Mouse (Mus musculus) intestine, embryonic 15.5 days (tissue): ENCODE results near the gene Tet3. TPM values are rescaled to one million over a fixed set of nuclear protein-coding genes. Genes with fewer than 3 reads are reported as not detected.

ENCODE experiments used
- ATAC-seq: fragments of 200-750 bp; cut with Nextera tagmentation; 2 replicates; pipeline ENCODE4 v1.8.0; 2017; ENCODE audit warnings: moderate TSS enrichment, moderate library complexity
- H3K27ac ChIP-seq: fragments of 300-500 bp; sonication (generic); 2 replicates; pipeline ENCODE4 v1.5.1; 2015; ENCODE audit warnings: mild to moderate bottlenecking, inconsistent platforms
- H3K27me3 ChIP-seq: fragments of 300-500 bp; sonication (generic); replicated peaks from 2 replicates; pipeline ENCODE4 v1.6.1; 2015; ENCODE audit warnings: inconsistent platforms
- H3K36me3 ChIP-seq: fragments of 300-500 bp; sonication (generic); 2 replicates; pipeline ENCODE4 v1.6.1; 2015; ENCODE audit warnings: inconsistent platforms
- H3K4me1 ChIP-seq: fragments of 300-500 bp; sonication (generic); replicated peaks from 2 replicates; pipeline ENCODE4 v1.6.1; 2015; ENCODE audit warnings: inconsistent platforms
- H3K4me2 ChIP-seq: fragments of 300-500 bp; sonication (generic); replicated peaks from 2 replicates; pipeline ENCODE4 v1.6.1; 2015; ENCODE audit warnings: mild to moderate bottlenecking, inconsistent platforms
- H3K4me3 ChIP-seq: fragments of 300-500 bp; sonication (generic); replicated peaks from 2 replicates; pipeline ENCODE4 v1.5.1; 2015; ENCODE audit warnings: inconsistent platforms
- H3K9ac ChIP-seq: fragments of 300-500 bp; sonication (generic); 2 replicates; pipeline ENCODE4 v1.6.1; 2015; ENCODE audit warnings: inconsistent platforms
- H3K9me3 ChIP-seq: fragments of 300-500 bp; sonication (generic); 2 replicates; pipeline ENCODE4 v1.6.1; 2016; ENCODE audit warnings: inconsistent platforms
- WGBS: fragments of 180-500 bp; shearing (Covaris S2); methylation state at CpG from one replicate; pipeline ENCODE4 v1.1.7; 2015; 5-methylcytosine and 5-hydroxymethylcytosine counted together
- polyA plus RNA-seq: library from polyadenylated mRNA; unstranded; fragments of >200 nt; fragmentation: Nextera tagmentation; extraction: Ambion mirVana; gene quantifications from 2 replicates; pipeline ENCODE4 v1.2.1, GENCODE M21; 2015

Tet3 gene
- polyA plus RNA-seq, 1 experiment from 2014 or later = 41.8 TPM

- Histone ChIP-seq H3K4me2 (no peak overlapping the region), H3K9ac (no peak overlapping the region), H3K36me3 (peaks cover 32% of the 10 kb centered on the region), H3K27me3 (no peaks in the 10 kb centered on the region), H3K4me1 (peaks cover under 1% of the 10 kb centered on the region; the same call in 1 of the 2 replicates), H3K4me3 (no peak overlapping the region), H3K9me3 (no peaks in the 10 kb centered on the region), H3K27ac (no peak overlapping the region)
- ATAC-seq = no peak
- 95% methylated on average over 13 of the region's 13 CpGs for WGBS
Observed at GRCm38 (mm10) chr6:83404571-83404970, 54.3 kb downstream of the Tet3 start.

DNA sequence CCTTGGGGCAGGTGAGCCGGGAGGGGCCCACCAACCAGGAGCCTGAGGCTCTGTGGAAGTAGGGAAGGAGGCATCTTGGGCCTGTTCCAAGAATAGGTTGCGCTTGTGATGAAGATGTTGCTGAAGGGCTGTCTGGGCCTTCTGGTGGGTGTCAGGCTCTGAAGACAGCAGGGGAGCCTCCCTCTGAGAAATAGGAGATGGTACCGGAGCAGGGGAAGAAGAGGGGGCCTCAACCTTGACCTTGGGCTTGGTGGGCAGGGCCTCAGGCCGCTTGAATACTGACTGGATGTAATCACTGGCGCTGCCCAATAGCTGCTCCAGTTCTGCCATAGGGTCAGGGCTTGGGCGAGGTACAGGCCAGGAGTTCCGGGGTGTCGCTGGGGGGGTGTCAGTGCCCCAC is 55.4 kb downstream of the Tet3 start:
- ATAC-seq = no peak
- H3K4me1 ChIP-seq = no peaks in the 10 kb centered on the region

DNA sequence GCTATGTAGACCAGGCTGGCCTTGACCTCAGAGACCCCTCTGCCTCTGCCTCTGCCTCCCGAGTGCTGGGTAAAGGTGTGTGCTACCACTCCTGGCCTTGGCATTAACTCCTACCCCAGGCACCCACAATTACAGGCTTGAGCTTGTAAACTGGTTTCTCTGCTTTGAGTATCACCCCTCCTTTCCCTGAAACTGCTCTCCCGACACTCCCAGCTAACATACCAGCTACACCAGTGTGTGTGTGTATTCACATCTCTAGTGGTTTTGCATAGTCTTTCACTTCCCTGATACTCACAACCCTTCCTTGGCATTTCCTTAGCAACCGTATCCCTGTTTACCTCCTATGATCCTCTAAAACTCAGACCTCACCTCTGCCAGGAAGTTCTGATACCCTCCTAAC is 59.1 kb downstream of the Tet3 start:
- no peak overlapping the region for H3K4me2 ChIP-seq
- no peak overlapping the region for H3K27ac ChIP-seq
- H3K27me3 ChIP-seq = no peaks in the 10 kb centered on the region
- no peaks in the 10 kb centered on the region for H3K9me3 ChIP-seq
- 69% methylated on average over 3 of the region's 3 CpGs for WGBS
- peaks cover 61% of the 10 kb centered on the region for H3K36me3 ChIP-seq
- no peaks in the 10 kb centered on the region for H3K4me1 ChIP-seq
- no peak overlapping the region for H3K4me3 ChIP-seq
- ATAC-seq = no peak
- H3K9ac ChIP-seq = no peak overlapping the region

More for the DNA sequence above, 55.4 kb downstream of the Tet3 start:
- H3K27ac ChIP-seq = no peak overlapping the region
- no peak overlapping the region for H3K9ac ChIP-seq
- H3K36me3 ChIP-seq = peaks cover 34% of the 10 kb centered on the region
- H3K27me3 ChIP-seq = no peaks in the 10 kb centered on the region
- H3K4me2 ChIP-seq = no peak overlapping the region
- WGBS = 96% methylated on average over 8 of the region's 8 CpGs
- no peak overlapping the region for H3K4me3 ChIP-seq
- H3K9me3 ChIP-seq = no peaks in the 10 kb centered on the region

DNA sequence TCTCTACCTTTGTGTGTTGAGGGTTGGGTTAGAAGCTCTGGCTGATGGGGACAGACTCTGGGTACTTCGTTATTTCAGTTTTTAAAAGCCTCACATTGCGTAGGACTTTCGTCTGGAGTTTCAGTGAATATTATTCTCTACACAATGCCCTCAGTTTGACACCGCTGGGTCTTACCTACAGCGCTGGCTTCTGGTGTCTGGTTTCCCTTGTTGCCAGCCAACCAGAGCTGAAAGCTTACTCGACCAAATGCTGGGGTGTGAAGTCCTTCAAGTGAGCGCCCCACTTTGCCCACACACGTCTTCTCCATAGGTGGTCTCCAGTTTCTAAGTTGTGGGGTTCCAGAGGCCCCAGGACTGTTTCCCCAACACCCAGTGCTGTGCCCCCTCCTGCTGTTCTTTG is 61.2 kb downstream of the Tet3 start:
- H3K27ac ChIP-seq = no peak overlapping the region
- H3K4me2 ChIP-seq = no peak overlapping the region
- no peak overlapping the region for H3K4me3 ChIP-seq
- ATAC-seq = no peak
- H3K36me3 ChIP-seq = peaks cover 44% of the 10 kb centered on the region
- H3K9me3 ChIP-seq = no peaks in the 10 kb centered on the region
- 68% methylated on average over 8 of the region's 8 CpGs for WGBS
- H3K9ac ChIP-seq = no peak overlapping the region
- H3K27me3 ChIP-seq = no peaks in the 10 kb centered on the region
- H3K4me1 ChIP-seq = no peaks in the 10 kb centered on the region

DNA sequence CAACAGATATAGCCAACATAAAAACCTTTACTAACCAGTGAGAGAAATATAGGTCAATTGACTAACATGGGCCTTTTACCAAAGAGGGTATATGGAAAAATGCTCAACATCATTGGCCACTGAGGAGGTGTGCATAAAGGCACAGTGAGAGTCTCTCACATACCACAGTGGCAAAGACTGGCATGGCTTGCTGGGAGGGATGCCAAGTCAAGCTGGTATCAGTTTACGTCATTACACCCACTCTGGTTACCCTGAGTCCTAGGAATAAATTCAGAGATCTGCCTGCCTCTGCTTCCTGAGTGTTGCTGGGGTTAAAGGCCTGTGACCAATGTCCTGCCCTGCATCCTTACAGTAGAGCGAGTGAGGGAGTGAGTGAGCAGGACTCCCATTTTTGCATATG is 62.2 kb downstream of the Tet3 start:
- Histone ChIP-seq H3K36me3 (peaks cover 34% of the 10 kb centered on the region), H3K27me3 (no peaks in the 10 kb centered on the region), H3K27ac (no peak overlapping the region), H3K4me1 (no peaks in the 10 kb centered on the region), H3K4me3 (no peak overlapping the region), H3K4me2 (no peak overlapping the region), H3K9me3 (no peaks in the 10 kb centered on the region), H3K9ac (no peak overlapping the region)
- ATAC-seq = no peak
- WGBS = 98% methylated on average over 2 of the region's 2 CpGs

GRCm38 (mm10) chr6:83395544-83396229 is 63.2 kb downstream of the Tet3 start:
- Histone ChIP-seq H3K4me3 (no peak overlapping the region), H3K4me1 (no peaks in the 10 kb centered on the region), H3K36me3 (peaks cover 31% of the 10 kb centered on the region), H3K27me3 (no peaks in the 10 kb centered on the region), H3K4me2 (no peak overlapping the region), H3K9me3 (no peaks in the 10 kb centered on the region), H3K9ac (no peak overlapping the region), H3K27ac (no peak overlapping the region)
- WGBS = 89% methylated on average over 15 of the region's 15 CpGs
- ATAC-seq = peak; percentile 43; the same call in 1 of the 2 replicates

DNA sequence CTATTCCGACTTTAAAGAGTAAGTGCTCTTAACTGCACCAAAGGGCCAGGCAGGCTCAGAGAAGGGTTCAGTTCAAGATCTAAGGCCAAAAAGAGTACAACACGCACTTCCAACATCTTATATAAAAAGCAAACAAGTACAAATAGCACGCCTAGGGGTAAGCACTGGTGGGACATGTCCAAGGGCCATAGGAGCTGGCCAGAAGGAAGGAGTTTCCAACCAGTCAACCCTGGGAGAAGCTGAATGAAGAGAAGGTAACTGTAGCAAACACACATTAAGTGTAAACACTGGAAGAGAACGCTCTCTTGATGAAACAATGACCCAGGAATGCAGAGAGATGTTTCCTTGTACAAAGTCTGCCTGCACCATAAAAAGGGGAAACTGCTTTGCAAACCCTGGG is 64.8 kb downstream of the Tet3 start:
- no peak for ATAC-seq
- Histone ChIP-seq H3K27me3 (no peaks in the 10 kb centered on the region), H3K27ac (no peak overlapping the region), H3K36me3 (peaks cover 31% of the 10 kb centered on the region), H3K4me2 (no peak overlapping the region), H3K4me3 (no peak overlapping the region), H3K9ac (no peak overlapping the region), H3K4me1 (no peaks in the 10 kb centered on the region), H3K9me3 (no peaks in the 10 kb centered on the region)
- 82% methylated on average over 4 of the region's 4 CpGs for WGBS

DNA sequence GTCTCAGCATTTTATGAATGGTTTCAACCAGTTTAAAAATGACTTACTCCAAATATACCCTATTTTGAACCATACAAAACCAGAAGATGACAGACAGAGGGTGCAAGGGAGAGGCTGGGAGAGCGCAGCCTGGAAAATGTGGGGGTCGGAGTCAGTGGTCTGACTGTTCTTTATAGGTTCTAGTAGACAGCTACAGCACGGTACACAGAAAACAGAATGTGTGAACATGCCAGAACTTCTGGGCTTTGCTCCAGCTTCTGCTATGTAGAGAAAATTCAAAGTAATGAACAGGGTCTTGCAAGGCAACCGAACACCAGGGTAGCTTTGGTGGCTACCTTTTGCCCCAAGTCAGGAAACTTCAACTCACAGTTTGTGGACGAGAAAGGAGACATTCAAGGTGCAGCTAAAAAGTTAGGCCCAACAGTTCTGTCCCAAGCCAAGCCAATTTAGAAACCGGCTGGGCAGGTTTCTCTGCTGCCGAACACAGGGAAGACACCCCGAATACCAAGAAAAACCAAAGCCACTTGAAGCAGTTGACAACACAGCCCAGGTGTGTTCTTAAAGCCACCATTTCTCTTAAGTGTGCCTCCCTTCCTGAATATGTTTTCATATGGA is 66.6 kb downstream of the Tet3 start:
- Histone ChIP-seq H3K9ac (no peak overlapping the region), H3K27ac (no peak overlapping the region)

DNA sequence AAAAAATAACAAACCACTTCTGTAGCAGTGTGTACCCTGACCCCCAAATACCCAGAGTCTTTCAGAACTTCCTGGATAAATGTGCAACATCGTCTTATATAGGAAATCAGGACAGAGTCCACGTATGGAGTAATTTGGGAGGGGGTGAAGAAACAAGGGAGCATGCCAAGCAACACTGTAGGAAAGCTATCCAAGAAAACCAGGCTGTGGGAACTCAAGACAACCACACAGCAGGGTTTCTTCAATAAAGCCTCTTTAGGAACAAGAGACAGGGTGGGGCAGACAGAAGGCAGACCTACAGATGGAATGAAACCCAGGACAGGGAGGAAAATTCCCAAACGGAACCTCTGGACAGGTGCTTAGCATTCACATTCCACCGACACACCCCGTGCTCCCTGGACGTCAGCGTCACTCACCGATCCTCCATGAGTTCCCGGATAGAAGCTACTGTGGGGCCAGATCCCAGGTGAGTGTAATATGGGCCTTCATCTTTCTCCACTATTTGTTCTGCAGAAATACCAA is 73.3 kb downstream of the Tet3 start:
- Histone ChIP-seq H3K4me1 (no peaks in the 10 kb centered on the region), H3K36me3 (peaks cover 24% of the 10 kb centered on the region), H3K4me2 (no peak overlapping the region), H3K9ac (no peak overlapping the region), H3K4me3 (no peak overlapping the region), H3K9me3 (no peaks in the 10 kb centered on the region), H3K27ac (no peak overlapping the region), H3K27me3 (no peaks in the 10 kb centered on the region)
- WGBS = 89% methylated on average over 9 of the region's 9 CpGs
- ATAC-seq = no peak

More for the DNA sequence above, 66.6 kb downstream of the Tet3 start:
- no peak for ATAC-seq
- no peaks in the 10 kb centered on the region for H3K27me3 ChIP-seq
- peaks cover 21% of the 10 kb centered on the region for H3K36me3 ChIP-seq
- no peaks in the 10 kb centered on the region for H3K4me1 ChIP-seq
- no peak overlapping the region for H3K4me2 ChIP-seq
- H3K9me3 ChIP-seq = no peaks in the 10 kb centered on the region
- no peak overlapping the region for H3K4me3 ChIP-seq
- 74% methylated on average over 8 of the region's 8 CpGs for WGBS

- peak; percentile 36; the same call in 1 of the 2 replicates for ATAC-seq
- 83% methylated on average over 10 of the region's 10 CpGs for WGBS
- Histone ChIP-seq H3K9me3 (no peaks in the 10 kb centered on the region), H3K27ac (no peak overlapping the region), H3K36me3 (peaks cover 54% of the 10 kb centered on the region), H3K4me1 (no peaks in the 10 kb centered on the region), H3K27me3 (no peaks in the 10 kb centered on the region), H3K4me2 (no peak overlapping the region), H3K9ac (no peak overlapping the region), H3K4me3 (no peak overlapping the region)
Observed at GRCm38 (mm10) chr6:83381510-83382491, 77.1 kb downstream of the Tet3 start.

DNA sequence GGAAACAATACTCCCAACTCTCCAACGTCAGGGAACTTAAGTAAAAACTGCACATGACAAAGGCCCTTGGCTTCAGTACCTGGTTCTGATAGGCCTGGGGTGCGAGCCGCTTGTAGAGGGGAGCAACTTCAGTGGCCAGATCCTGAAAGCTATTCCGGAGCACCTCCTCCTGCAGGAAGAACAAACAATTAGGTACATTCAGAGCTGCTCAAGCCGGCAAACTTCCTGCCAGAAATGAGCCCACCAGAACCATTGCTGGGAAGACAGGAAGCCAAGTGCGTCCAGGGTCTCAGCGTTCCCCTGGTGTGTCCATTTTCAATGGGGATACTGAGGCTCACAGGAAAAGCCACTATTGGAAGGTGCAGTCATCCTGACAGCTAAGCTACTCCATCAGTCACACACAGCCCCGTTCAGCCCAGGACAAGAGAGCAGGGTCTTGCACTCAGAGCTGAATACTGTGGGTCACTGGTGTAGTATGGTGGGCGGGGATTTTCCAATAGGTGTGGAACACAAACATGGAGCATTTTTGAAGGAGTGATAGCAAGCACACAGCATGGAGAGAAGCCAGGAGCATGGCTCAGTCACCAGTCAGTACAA is 85.1 kb downstream of the Tet3 start:
- Histone ChIP-seq H3K4me3 (no peak overlapping the region), H3K27ac (no peak overlapping the region), H3K4me2 (no peak overlapping the region), H3K27me3 (no peaks in the 10 kb centered on the region), H3K36me3 (peaks cover 82% of the 10 kb centered on the region), H3K9me3 (no peaks in the 10 kb centered on the region), H3K9ac (no peak overlapping the region), H3K4me1 (no peaks in the 10 kb centered on the region)
- no peak for ATAC-seq
- 90% methylated on average over 9 of the region's 9 CpGs for WGBS

GRCm38 (mm10) chr6:83371350-83371749 is 87.5 kb downstream of the Tet3 start:
- no peak for ATAC-seq
- no peaks in the 10 kb centered on the region for H3K27me3 ChIP-seq
- H3K4me2 ChIP-seq = no peak overlapping the region
- no peak overlapping the region for H3K4me3 ChIP-seq
- no peak overlapping the region for H3K27ac ChIP-seq
- H3K4me1 ChIP-seq = no peaks in the 10 kb centered on the region
- WGBS = 89% methylated on average over 3 of the region's 3 CpGs
- no peaks in the 10 kb centered on the region for H3K9me3 ChIP-seq
- no peak overlapping the region for H3K9ac ChIP-seq
- H3K36me3 ChIP-seq = peaks cover 84% of the 10 kb centered on the region
